Mouse (Mus musculus) spleen, adult 12 weeks (tissue): ENCODE measurements around the gene Zfp853.

Source experiments
- DNase-seq: peaks from one replicate; pipeline ENCODE4 v3.0.0; 2022; ENCODE audit warnings: low spot score

Gene Zfp853

GRCm38 (mm10) chr5:143293404-143293803 is at the start of gene Zfp853:
Zfp853 (minus strand) TSS chr5:143293623.
- DNase-seq: no peak

GRCm38 (mm10) chr5:143339603-143340002 is 46.2 kb upstream of the Zfp853 start:
- no peak for DNase-seq

DNA sequence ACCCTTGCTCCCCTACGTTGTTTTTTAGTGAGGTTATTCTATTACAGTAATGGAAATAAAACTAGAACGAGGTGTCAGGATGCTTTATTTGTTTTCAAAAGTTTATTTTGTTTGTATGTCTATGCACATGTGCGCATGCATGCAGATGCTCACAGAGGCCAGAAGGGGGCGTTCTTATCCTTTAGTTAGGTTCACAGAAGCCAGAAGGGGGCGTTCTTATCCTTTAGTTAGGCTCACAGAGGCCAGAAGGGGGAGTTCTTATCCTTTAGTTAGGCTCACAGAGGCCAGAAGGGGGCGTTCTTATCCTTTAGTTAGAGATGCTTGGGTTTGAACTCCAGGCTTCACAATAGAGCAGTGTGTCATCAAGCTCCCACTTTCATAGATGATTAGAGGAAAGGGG is 43.1 kb upstream of the Zfp853 start:
- DNase-seq: no peak

DNA sequence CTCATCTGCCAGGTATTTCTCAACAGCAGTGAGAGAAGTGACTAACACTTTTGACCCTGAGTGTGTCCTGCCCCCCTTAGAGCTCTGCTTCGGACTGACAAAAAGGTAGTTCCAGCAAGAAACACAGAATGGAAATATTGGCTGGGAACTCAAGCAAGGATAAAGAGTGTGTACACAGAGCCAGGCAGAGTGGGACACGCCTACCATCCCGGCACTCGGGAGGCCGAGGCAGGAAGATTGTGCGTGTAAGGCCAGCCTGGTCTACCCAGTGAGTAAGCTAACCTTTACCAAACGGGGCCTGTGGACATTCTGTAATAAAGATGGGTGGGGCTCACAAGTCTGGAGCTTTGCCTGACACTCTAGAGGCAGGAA is 41.7 kb upstream of the Zfp853 start:
- no peak for DNase-seq

DNA sequence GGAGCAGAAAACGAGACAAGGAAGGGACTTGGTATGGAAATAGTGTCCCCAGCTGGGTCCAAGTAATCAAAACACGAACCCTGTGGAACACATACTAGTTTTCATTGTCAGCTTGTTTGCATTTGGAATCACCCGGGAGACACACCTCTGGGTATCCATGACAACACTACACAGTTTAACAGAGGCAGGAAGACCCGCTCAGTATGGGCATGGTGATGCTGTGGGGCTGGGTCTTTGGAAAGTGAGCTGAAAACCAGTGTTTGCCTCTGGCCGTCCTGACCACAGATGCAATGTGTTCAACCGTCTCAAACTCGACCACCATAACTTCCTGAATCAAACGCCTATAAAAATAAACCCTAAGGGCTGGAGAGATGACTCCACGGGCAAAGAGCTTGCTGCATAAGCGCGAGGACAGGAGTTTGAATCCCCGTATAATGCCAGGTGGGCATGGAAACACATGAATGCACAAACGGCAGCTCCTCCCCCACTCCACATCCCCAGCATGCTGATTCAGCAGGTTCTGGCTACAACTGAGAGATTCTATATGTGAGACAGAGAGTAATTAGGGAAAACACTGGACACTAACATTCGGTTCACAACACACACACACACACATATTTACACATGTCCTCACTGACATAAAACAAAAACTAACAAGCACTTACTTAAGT is 41.1 kb upstream of the Zfp853 start:
- DNase-seq: no peak

GRCm38 (mm10) chr5:143333872-143334271 is 40.4 kb upstream of the Zfp853 start:
- peak; percentile 54 for DNase-seq

GRCm38 (mm10) chr5:143328690-143329495 is 35.5 kb upstream of the Zfp853 start, which contains the start of gene Zdhhc4:
Zdhhc4 (minus strand) TSS chr5:143329256.
- DNase-seq: peak; percentile 83

GRCm38 (mm10) chr5:143317288-143317610 is 23.8 kb upstream of the Zfp853 start:
- DNase-seq: no peak

DNA sequence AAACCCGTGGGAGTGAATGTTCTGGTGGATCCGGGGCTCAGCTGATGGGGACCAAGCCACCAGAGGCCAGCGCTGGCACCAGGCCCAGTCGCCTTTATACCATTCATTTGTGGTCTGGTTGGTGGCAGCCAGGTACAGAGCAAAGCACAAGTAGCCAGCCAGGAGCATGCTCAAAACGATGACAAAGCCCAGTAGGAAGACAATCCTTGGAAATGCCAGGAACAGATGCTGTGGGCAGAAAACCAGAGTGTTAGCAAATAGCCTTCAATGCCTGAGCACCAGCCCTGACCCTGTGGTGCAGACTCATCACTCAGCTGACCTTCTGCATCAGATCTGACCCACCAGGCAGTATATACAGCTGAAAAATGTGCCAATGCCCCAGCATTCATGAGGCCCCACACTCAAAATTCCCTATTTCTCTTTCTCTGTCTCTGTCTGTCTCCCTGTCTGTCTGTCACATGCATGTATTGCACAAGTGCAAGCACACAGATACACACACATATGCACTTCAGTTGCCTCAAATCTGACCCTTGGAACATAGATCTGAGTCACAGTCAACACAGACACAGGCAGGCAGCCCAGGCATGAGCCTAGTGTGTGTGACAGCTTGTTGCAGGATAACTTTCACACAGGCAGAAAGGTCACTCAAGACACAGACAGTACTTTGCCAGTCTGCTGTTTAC is 23.3 kb upstream of the Zfp853 start:
- DNase-seq: no peak

- DNase-seq: no peak
These were observed 22.1 kb upstream of the Zfp853 start for GRCm38 (mm10) chr5:143315514-143315888.

DNA sequence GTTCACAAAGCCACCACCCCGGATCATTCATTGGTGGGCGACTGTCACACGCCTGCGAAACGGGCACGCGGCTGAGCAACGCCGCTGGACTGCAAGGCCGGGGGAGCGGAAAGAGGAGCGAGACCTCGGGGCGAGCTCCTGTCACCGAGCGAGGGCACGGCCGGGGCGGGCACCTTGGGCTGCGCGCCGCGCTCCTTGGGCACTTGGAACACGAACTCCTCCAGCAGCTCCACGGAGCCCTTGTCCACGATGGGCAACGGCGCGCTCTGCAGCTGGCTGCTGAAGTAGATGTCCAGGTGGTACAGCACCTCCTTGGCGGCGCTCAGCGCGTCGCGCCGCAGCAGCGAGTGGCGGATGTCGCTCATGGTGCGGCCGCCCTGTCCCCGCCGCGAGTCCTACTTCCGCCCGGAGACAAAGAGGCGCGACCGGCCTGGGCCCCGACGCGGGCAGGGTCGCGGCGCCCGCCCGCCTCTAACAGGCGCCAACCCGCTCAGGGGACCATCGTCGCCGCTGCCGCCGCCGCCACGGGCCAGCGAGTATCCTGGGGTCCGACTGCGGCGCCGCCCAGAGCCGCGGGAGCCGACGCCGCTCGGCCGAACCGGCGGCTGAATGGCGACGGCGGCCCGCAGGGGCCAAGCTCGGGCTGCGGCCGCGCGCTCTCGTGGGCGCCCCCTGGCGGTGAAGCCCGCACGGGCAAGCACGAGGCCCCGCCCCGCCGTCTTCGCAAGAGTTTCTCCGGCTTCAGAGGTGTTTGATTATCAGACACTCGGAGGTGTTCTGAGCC is 21.5 kb upstream of the Zfp853 start, which contains the start of gene E130309D02Rik:
Gene E130309D02Rik, minus strand, starts transcription at position 631 of the 784 bp plus-strand sequence.
- peak; percentile 89 for DNase-seq

DNA sequence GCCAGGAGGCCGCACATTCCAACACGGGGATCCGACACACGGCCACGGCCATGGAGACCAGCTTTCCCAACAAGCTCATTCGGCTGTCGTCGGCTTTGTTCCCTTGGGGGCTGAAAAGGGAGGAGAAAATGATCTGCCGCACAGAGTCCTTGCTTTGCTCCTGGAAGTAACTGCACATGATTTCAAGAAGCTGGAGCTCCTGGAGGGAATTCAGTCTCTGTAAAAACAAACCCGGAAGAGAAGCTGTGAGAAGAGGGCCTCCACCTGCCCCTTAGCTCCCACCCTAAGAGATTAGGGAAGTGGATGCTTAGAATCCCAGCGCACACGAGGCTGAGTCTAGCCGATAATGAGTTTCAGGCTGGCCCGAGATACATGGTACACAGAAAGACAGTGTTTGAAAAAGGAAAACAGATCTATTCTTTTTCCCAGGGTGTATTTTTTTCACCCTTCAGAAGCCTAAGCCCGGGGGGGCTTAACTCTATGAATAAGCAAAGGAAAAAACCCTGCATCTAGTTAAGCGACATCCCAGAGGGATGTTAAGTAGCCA is 20.8 kb upstream of the Zfp853 start:
- no peak for DNase-seq

GRCm38 (mm10) chr5:143311886-143312285 is 18.5 kb upstream of the Zfp853 start:
- peak; percentile 75 for DNase-seq

- DNase-seq: no peak
These were observed 16.5 kb upstream of the Zfp853 start for GRCm38 (mm10) chr5:143309916-143310315.

GRCm38 (mm10) chr5:143308825-143309224 is 15.4 kb upstream of the Zfp853 start:
- DNase-seq: no peak

DNA sequence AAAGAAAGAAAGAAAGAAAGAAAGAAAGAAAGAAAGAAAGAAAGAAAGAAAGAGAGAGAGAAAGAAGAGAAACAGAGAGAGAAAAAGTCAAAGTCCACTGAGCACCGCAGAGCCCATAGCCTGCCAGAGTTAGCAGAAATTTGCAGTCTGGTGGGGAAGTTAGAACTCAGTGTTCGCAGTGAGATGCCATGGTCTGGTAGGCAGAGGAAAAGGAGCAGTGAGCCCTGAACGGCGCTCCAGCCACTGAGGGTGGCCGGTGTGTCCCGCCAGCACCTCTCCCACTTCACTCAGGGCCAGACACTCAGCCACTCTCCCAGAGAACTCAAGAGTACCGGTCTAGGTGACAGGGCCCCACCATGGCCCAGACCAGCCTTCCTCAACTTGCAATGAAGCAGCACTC is 10.8 kb upstream of the Zfp853 start:
- DNase-seq: no peak

- DNase-seq: no peak
These were observed 7.9 kb upstream of the Zfp853 start for GRCm38 (mm10) chr5:143301296-143301695.

GRCm38 (mm10) chr5:143299686-143300085 is 6.3 kb upstream of the Zfp853 start:
- peak; percentile 47 for DNase-seq

- DNase-seq: no peak
These were observed 5.0 kb upstream of the Zfp853 start for GRCm38 (mm10) chr5:143298391-143298790.

GRCm38 (mm10) chr5:143297986-143298385 is 4.6 kb upstream of the Zfp853 start:
- no peak for DNase-seq

DNA sequence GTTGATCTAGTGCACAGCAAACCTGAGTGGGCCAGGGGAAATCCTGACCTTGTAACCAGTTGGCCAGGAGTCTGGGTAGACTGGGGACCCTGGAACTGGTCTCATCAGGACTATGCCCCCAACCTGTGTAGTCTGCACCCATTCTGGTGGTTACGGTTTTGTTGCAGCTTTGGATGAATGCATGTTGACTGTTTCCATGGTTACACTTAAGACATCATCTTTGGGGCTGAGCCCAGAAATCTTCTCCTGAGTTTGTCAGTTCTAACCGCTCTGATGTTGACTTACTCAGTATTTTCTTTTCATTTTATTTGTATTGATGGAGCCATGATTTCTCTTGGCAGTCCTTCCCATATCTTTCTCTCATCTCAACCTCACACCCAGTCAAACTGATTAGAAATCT is 1.9 kb upstream of the Zfp853 start:
- no peak for DNase-seq

GRCm38 (mm10) chr5:143294862-143295261 is 1.4 kb upstream of the Zfp853 start:
- DNase-seq: no peak
